Mouse (Mus musculus): ENCODE results near the gene Ano1.

Gene Ano1

DNA sequence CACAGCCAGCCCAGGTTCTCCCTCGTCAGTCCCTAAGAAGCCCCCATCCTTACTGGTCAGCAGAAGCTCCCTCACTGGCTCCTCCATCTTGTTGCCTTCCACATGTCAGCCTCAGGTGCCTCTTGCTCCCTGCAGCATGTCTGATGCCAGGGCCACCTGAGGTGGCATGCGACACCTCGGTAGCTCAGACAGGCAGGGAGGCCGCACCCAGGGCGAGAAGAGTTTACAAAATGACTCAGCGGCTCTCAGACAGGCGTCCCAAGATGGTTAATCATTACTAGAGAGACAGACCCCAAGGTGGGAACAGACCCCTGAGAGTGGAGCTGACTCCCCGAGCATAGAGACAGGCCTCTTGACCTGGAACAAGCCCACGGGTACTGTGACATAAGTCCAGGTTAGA, at the start of gene Ano1:
TSS of gene Ano1 (minus strand) at position 142 of the 400 bp plus-strand sequence.
- DNase-seq = no peak

DNA sequence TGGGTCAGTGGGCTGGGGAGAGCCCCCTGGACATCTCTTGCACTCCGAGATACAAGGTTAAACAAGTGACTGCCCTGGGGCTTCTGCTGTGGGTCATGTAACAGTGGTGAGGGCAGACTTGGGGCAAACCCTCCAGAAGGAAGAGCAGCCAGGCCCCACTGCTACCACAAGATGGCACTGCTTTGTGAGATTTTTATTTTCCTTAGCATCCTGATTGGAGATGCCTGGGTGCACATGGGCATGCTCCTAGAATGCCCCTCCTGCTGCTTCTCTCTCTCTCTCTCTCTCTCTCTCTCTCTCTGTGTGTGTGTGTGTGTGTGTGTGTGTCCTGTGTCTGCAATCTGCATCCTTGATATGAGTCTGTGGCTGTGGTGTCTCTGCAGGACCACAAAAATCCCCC, 46.7 kb upstream of the Ano1 start:
- DNase-seq = no peak

DNA sequence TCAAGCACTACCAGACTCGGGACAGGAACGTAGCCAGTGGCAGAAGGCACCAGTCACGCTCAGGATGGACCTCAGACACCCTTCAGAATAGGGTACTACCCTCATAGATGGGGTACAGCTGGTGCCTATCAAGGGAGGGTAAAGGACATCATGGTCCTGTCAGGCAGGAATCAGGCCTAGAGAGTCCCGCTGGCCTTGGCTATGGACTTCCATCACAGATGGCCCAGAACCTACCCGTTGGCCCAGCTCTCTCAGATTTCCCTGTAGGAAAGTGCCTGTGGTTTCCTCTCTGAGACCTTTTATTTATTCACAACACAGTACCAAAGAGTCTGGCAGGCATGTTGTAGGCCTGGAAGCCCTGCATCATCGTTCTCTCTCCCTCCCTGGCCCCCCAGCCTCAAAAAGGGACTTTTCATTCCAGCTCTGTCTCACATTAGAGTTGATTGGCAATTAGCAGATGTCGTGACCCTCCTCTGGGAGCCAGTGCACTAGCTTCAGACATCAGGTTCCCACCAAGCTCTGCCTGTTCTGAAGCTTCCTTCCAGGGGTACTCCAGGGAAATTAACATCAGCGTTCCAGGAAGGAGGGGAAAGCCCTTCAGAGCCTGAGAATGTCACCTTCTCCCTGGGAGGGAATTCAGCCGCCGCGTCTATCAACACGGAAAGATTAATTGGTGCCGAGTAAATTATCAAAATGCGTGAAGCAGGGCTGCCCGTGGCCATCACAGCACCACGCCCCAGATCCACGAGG, 45.4 kb upstream of the Ano1 start:
- DNase-seq = peak; percentile 9

DNA sequence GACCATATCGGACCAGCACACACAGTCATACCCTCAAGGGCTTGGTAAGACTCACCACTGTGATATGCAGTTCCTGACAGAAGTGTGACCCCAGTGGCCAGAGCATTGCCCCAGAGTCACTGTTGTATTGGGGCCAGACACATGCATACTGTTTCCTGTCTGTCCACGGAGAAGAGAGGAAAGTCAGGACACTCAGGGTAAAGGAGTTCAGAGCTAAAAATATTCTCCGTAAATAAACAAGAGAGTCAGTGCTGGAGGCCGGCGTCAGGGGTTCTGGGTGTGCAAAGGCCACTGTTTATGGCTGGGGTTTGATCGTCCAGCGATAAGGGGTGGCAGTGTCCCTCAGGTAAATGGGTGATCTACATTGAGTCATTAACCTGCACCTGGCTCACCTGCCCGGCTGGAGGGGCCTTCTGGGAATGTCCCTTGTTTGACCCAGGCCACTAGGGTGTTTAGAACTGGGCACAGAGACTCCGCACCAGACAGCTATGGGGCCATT, 44.3 kb upstream of the Ano1 start:
- no peak for DNase-seq

DNA sequence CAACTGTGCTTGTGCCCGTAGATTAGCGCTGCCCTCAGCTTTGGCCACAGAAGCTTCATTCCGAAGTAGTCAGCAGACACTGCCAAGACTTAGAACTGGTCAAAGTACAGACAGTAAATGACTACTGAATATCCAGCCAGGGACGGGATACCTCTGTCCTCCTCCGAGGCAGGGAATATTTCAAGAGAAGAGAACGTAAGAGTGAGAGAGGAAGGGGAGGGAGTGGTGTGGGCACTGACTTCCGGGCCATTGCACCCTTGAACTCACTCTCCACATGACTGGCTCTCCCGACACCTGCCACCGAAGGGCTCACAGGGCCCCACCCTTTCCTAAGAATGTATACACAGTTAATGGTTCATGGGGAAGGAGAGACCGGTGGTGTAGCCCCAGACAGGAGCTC, 41.5 kb upstream of the Ano1 start:
- no peak for DNase-seq

DNA sequence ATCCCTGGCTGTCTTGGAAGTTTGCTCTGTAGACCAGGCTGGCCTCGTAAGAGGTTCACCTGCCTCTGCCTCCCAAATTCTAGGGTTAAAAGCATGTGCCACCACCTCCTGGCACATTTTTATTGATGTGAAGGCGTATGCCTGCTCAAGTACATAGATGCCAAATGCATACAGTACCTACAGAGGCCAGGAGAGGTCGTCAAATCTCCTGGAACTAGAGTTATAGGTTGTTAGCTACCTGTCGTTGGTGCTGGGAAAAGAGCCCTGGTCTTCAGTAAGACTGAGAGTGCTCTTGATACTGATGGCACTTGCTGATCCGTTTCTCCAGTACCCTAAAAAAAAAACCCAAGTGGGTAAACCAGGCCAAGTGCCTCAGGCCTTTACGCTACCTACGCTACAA, 39.7 kb upstream of the Ano1 start:
- DNase-seq = no peak

DNA sequence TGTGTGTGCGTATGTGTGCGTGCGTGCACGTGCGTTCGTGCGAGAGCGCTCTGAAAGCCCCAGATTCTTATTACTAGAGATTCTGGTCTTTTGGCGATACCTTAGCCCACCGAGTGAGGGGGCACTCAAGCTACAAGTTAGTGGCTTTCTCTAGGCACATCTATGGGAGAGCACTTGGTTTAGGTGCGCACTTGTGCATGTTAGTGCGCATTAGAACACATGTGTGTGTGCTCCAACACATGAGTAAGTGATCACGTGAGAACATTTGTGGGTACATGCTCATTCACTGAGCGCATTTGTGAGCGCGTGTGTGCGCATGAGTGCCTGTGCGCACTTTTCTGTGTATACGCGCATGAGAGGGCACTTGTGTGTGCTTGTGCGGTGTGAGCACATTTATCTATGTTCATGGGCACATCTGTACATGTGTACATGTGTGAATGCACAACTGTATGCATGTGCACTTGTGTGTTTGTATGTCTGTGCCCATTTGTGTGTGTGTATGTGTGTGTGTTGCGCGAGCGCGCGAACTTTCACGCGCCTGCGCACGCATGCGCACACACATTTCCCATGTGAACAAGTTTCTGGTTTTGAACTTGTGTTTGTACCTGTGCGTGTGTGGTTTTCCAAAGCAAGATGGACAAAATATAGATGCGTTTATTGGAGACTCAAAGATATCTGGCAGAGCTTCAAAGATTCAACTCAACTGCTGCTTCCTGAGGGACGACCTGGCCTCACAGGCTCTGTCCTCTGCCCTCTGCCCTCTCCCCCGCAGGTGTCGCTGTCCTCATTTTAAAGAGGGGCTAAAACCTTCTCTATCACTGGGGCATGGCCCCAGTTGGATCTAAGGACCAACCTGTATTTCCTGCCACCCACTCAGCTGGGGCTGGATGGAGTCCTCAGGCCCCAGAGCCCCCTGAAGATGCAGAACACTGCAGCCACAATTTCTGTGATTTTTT, 38.1 kb upstream of the Ano1 start:
- DNase-seq = no peak

DNA sequence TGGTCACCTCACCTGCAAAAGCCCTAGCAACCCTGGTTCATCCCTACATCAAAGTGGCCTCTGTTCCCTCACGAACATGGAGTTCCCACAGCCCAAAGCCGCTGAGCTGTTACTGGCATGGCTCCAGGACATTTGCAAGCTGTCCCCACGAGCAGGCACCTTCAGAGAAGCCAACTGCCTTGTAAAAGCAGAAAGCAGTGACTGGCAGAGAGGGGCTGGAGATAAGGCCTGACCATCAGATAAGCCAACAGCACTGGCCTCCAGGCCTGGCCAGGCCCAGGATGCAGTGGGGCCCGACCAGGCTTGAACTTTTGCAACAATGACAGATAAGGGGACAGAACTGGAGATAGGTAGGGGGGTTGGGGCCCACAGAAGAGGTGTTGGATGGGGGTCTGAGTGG, 36.9 kb upstream of the Ano1 start:
- DNase-seq = no peak

DNA sequence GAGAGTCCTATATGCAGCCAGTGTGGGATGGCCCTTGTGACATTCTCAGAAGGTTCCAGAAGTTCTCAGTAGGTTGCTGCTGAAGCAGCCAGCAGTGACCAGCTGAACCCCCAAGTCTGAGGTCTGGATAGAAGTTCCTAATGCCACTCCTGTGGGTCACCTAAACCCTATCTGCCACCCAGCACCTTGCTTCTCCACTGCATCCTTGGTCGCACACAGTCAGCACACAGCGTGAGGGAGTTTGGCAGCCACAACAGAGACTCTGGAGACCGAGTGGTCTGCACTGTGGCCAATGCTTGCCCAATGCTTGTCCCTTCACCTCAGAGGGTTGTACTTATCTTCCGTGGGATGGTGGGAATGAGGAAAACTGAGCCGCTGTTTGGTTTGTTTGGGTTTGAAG, 35.7 kb upstream of the Ano1 start:
- no peak for DNase-seq

DNA sequence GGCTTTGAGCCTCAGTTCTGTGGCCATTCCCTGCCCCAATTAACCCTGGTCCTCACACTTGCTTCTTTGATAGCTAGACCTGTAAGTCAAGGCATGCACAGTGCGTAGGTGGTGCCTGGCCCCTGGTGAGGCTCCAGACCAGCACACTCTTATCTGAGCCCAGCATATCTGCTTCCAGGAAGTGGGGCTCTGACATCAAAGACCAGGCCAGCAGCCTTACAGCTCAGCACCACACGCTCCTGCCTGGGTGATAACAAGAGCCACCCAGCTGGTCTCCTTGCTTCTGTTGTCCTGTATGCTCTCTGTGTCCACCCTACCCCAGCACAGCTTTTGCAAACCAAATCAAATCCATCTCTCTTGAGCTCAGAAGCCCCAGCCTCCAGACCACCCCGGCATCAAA, 34.8 kb upstream of the Ano1 start:
- DNase-seq = no peak

DNA sequence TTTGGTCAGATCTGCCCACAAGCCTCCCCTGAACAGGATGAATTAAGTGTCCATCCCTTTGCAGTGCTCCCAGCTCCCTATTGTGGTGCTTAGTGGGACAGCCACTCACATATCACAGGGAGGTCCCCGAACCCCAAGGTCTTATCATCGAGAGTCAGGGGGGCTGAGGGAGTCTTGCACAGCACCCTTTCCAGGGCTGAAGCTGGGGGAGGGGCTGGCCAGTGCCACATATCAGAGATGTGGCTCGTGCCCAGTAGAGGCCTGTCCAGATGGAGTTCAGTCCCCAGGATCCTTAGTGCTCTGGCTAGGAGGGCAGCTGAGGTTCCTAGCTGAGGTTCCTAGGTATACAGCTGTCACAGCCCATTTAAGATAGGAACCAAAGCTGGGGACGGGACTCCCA, 32.4 kb upstream of the Ano1 start:
- DNase-seq = no peak

DNA sequence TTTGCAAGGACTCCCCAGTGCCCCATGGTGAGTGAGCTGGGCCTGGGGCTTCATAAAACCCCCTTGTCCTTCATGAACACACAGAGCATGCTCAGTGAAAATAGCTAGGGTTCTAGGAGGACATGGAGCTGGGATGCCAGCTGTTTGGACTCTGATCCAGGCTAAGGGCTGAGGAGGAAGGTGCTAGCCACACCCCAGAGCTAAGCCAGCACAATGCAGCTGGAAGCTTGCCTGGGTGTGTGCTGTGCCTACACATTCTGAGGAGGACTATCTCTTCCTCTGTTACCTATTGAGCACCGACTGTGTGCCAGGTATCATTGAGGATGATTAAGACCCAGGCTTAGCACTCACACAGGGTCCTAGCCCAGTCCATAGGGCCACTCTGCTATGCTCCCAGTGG, 30.6 kb upstream of the Ano1 start:
- DNase-seq = no peak

DNA sequence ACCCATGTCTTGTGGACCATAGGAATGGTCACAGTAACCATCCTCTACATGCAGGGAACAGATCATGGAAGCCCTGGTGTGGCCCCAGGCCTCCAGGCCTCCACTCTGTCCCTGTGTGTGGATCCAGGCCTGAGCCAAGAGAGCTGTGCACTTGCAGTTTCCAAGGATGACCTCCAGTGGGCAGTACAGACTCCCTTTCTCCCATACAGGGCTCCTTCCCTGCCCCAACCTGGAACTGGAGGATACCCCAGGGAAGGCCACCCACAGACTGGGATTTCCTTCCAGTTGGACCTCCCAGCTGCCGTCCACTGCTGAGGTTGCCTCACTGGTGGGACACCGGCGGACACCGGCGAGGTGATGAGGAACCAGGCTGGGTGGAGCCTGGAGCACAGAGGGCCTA, 29.6 kb upstream of the Ano1 start:
- DNase-seq = no peak

DNA sequence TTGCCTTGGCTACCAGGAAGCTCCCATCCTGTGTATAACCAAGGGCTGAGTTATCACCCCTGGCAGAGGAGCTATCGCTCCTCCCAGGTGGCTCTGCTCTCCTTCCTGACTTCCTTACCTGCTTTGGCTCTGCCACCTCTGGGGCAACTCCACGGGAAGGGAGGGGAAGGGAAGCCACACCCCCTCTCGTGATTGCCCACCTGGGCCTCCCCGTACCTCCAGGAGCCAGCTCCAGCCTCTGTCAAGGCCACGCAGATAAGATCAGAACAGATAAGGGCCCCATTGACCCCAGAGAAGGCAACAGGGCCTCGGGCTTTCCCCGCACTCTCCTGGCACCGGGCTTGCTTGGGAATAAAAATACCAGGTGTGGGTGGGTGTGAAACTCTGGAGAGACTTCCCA, 28.4 kb upstream of the Ano1 start:
- DNase-seq = no peak

DNA sequence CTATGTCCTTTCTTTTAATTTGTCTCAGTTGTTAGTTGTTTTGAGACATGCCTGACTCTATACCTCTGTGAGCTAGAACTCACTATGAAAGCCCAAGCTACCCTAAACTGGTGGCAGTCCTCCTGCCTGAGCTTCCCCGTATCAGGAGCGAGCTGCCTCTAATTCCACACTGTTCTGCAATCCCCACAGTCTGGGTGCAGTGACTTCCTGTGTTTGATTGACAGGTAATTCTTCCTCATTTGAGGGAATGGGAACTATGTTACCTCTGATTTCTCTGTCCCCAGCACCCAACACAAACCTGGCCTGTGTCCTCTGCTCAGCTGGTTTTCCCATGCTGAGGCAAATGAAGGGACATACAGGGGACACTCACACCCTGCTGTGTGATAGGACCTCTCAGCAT, 27.9 kb upstream of the Ano1 start:
- DNase-seq = no peak

DNA sequence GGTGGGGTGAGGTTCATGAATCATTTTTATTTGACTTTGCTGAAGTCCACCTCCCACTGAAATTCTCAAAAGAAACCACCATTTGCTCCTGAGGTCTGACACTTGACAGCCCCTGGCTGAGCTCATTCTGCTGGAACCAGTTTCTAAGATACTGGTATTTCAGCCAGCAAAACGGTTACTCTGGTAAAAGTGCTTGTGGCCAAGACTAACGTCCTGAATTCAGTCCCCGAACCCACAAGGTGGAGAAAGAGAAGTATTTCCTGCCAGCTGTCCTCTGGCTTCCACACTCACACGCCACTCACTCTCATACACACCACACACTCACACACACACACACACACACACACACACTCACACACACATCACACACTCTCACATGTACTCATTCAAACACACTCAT, 26.0 kb upstream of the Ano1 start:
- DNase-seq = no peak

DNA sequence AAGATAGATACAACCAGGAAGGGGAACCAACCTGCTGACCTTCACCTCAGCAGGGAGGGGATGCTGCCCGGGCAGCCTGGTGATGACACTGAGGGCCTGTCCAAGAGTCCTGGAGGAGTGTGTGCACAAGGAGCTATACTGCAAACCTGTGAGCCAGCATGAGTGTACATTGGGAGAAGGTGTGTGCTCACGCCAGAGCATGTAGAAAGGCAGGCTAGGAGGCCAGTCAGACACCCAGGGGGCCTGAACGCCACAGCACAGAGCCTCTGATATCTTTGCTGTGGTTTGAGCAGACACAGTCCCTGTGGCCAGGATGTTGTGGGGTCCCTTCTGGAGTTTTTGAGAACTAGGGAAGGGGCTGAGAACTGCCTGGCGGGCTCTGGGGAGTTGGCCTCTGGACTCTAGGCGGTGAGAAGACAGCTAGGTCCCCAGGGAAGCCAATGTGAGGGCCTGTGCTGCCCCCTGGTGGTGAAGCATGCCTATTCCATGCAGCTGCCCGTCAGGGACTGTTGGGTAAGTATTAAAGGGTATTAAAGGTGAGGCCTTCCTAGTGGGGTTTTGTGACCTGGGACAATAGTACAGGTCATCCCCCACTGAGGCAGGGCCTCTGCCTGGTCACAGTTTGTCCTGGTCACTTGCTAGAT, 24.2 kb upstream of the Ano1 start:
- DNase-seq = peak; percentile 62

DNA sequence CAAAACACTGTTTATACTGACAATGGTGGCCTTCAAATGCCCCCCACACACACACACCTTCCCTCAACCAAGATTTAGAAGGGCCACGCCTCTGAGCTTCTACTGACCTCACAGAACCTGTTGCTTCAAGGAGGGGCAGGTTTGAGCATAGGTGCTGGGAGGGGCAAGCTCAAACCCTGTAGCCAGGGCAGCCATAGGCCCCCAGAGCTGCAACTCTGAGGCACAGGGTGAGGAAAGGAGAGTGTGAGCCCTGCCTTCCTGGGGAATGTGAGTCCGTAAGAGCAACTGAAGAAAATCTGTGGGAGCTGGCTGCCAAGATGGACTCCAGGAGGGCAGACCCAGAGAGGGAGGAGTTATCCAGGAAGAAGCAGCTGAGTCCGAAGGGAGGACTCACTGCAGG, 23.4 kb upstream of the Ano1 start:
- no peak for DNase-seq

DNA sequence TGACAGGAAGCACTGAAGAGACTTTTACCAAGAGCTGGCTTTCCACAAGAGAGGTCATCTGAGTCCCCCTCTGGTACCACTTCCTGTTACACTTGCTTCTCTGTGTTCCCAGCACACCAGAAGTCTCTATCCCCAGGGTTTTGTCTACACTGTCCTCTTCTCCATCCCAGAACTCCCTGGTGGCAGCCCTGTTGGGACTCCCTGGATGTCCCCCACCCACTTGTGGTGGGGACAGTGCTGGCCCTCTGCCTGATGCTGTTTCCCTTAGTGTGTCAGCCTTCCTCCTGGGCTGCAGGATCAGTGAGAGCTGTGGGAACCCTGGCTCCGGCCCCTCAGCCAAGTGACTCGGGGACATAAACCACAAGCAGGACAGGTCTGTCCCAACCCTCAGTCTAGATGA, 22.5 kb upstream of the Ano1 start:
- no peak for DNase-seq

DNA sequence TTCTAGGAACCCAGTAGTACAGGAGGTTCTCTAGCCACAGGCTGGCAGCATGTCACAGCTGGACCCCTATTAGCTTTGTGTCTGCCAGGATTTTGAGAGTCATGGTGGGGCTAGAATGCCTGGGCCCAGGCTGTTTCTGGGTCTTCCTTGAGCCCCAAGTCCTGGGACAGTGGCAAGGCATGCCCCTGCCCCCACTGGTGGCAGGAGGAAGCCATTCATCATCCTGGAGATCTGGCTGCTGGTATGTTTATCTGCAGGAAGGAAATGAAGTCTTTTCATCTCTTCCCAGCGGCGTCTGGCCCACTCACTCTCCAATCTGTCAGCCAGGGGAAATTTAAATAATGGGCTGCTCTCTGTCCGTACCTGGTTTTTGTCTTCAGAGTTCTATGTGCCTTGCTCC, 18.3 kb upstream of the Ano1 start:
- DNase-seq = no peak

DNA sequence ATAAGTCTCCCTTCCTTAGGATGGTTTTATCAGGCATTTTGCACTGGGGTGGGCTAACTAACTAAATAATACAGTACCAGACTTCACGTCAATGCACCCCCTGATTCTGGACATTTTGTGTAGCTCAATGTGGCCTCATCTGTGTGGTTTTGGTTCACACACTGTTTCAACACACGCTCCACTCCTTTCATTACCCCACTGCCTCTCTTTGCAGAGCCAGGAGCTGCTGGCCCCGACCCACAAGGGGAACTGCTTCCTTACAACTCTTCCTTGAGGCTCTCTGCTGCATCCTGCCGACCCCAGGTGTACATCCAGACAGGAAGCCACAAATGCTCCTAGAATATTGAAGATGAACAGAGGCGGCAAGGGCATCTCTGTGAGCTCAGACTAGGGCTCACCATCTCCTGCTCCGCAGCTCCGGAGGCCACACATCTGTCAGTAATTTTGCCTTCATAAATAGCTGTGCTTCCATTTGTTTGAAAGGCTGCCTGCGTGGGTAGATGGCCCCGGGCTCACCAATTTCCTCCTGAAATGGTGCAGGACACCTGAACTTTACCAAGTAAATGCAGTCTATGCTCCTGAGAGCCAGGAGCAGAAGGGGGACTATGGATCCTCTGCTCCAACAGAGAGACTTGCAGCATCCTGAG, 17.8 kb upstream of the Ano1 start:
- no peak for DNase-seq

DNA sequence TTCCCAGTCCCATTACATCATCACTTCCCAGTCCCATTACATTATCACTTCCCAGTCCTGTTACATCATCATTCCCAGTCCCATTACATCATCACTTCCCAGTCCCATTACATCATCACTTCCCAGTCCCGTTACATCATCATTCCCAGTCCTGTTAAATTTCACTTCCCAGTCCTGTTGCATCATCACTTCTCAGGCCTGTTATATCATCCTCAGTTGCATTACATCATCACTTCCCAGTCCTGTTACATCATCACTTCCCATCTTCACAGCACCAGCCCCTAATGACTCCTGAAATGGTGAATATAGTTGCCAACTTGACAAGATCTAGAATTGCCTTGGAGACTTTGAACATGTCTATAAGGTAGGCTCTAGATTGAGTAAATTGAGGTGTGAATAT, 17.1 kb upstream of the Ano1 start:
- DNase-seq = no peak
